Mouse (Mus musculus): ENCODE measurements around the gene Galnt9. TPM values are rescaled to one million over a fixed set of nuclear protein-coding genes. Genes with fewer than 3 reads are reported as not detected.

Gene Galnt9
- polyA plus RNA-seq, 1 experiment from 2014 or later, result 0.13 TPM

GRCm38 (mm10) chr5:110506856-110507255 is 37.3 kb upstream of the Galnt9 start:
- no peak overlapping the region for H3K4me3 ChIP-seq (ENCODE audit: low read length)
- H3K27me3 ChIP-seq (ENCODE audit: control insufficient read depth, insufficient read depth, low read length), result 0 out of 2 replicates have a peak, but pooled peaks cover 2% of the 10 kb centered on the region
- no peak for ATAC-seq (replicated peaks; ENCODE audit: extremely low read depth, insufficient read depth, low FRiP score)
- no peak overlapping the region for H3K9ac ChIP-seq (ENCODE audit: low read length)
- H3K36me3 ChIP-seq (ENCODE audit: control insufficient read depth, insufficient read depth), result no peaks in the 10 kb centered on the region
- H3K27ac ChIP-seq (ENCODE audit: low read length), result no peak overlapping the region
- H3K4me1 ChIP-seq (ENCODE audit: control insufficient read depth, insufficient read depth, low read length), result peaks cover 3% of the 10 kb centered on the region; the same call in 1 of the 2 replicates
- H3K9me3 ChIP-seq (replicated peaks; ENCODE audit: control insufficient read depth, low read length), result no peaks in the 10 kb centered on the region
- no peak overlapping the region for H3K4me2 ChIP-seq (ENCODE audit: low read depth, low read length)
- WGBS, result 69% methylated on average over 3 of the region's 3 CpGs

GRCm38 (mm10) chr5:110507943-110508342 is 36.2 kb upstream of the Galnt9 start:
- Histone ChIP-seq H3K27me3 (ENCODE audit: control insufficient read depth, insufficient read depth, low read length) (0 out of 2 replicates have a peak, but pooled peaks cover 2% of the 10 kb centered on the region), H3K36me3 (ENCODE audit: control insufficient read depth, insufficient read depth) (no peaks in the 10 kb centered on the region), H3K4me1 (ENCODE audit: control insufficient read depth, insufficient read depth, low read length) (peaks cover 3% of the 10 kb centered on the region; the same call in 1 of the 2 replicates), H3K4me2 (ENCODE audit: low read depth, low read length) (no peak overlapping the region), H3K9me3 (replicated peaks; ENCODE audit: control insufficient read depth, low read length) (no peaks in the 10 kb centered on the region), H3K9ac (ENCODE audit: low read length) (no peak overlapping the region), H3K27ac (ENCODE audit: low read length) (no peak overlapping the region), H3K4me3 (ENCODE audit: low read length) (no peak overlapping the region)
- 85% methylated on average over 3 of the region's 3 CpGs for WGBS
- no peak for ATAC-seq (replicated peaks; ENCODE audit: extremely low read depth, insufficient read depth, low FRiP score)

- 75% methylated on average over 6 of the region's 6 CpGs for WGBS
- no peak overlapping the region for H3K4me2 ChIP-seq (ENCODE audit: low read depth, low read length)
- no peak for ATAC-seq (replicated peaks; ENCODE audit: extremely low read depth, insufficient read depth, low FRiP score)
- 0 out of 2 replicates have a peak, but pooled peaks cover 2% of the 10 kb centered on the region for H3K27me3 ChIP-seq (ENCODE audit: control insufficient read depth, insufficient read depth, low read length)
- H3K4me3 ChIP-seq (ENCODE audit: low read length), result no peak overlapping the region
- H3K9ac ChIP-seq (ENCODE audit: low read length), result no peak overlapping the region
- H3K36me3 ChIP-seq (ENCODE audit: control insufficient read depth, insufficient read depth), result no peaks in the 10 kb centered on the region
- no peaks in the 10 kb centered on the region for H3K9me3 ChIP-seq (replicated peaks; ENCODE audit: control insufficient read depth, low read length)
- H3K27ac ChIP-seq (ENCODE audit: low read length), result no peak overlapping the region
- H3K4me1 ChIP-seq (ENCODE audit: control insufficient read depth, insufficient read depth, low read length), result peaks cover 3% of the 10 kb centered on the region; the same call in 1 of the 2 replicates
Observed at GRCm38 (mm10) chr5:110510357-110510756, 33.8 kb upstream of the Galnt9 start.

- ATAC-seq (replicated peaks; ENCODE audit: extremely low read depth, insufficient read depth, low FRiP score), result no peak
- Histone ChIP-seq H3K4me1 (ENCODE audit: control insufficient read depth, insufficient read depth, low read length) (no peaks in the 10 kb centered on the region), H3K9me3 (replicated peaks; ENCODE audit: control insufficient read depth, low read length) (no peaks in the 10 kb centered on the region), H3K4me2 (ENCODE audit: low read depth, low read length) (no peak overlapping the region), H3K27me3 (ENCODE audit: control insufficient read depth, insufficient read depth, low read length) (peaks cover 7% of the 10 kb centered on the region), H3K36me3 (ENCODE audit: control insufficient read depth, insufficient read depth) (no peaks in the 10 kb centered on the region), H3K4me3 (ENCODE audit: low read length) (no peak overlapping the region), H3K27ac (ENCODE audit: low read length) (no peak overlapping the region), H3K9ac (ENCODE audit: low read length) (no peak overlapping the region)
- WGBS, result 73% methylated on average over 4 of the region's 4 CpGs
Observed at GRCm38 (mm10) chr5:110513791-110514190, 30.4 kb upstream of the Galnt9 start.

GRCm38 (mm10) chr5:110514694-110515093 is 29.5 kb upstream of the Galnt9 start:
- Histone ChIP-seq H3K27me3 (ENCODE audit: control insufficient read depth, insufficient read depth, low read length) (peaks cover 7% of the 10 kb centered on the region), H3K36me3 (ENCODE audit: control insufficient read depth, insufficient read depth) (no peaks in the 10 kb centered on the region), H3K9ac (ENCODE audit: low read length) (no peak overlapping the region), H3K4me1 (ENCODE audit: control insufficient read depth, insufficient read depth, low read length) (no peaks in the 10 kb centered on the region), H3K9me3 (replicated peaks; ENCODE audit: control insufficient read depth, low read length) (no peaks in the 10 kb centered on the region), H3K27ac (ENCODE audit: low read length) (no peak overlapping the region), H3K4me2 (ENCODE audit: low read depth, low read length) (no peak overlapping the region), H3K4me3 (ENCODE audit: low read length) (no peak overlapping the region)
- no peak for ATAC-seq (replicated peaks; ENCODE audit: extremely low read depth, insufficient read depth, low FRiP score)
- 65% methylated on average over 3 of the region's 3 CpGs for WGBS

- Histone ChIP-seq H3K36me3 (ENCODE audit: control insufficient read depth, insufficient read depth) (no peaks in the 10 kb centered on the region), H3K27ac (ENCODE audit: low read length) (no peak overlapping the region), H3K4me1 (ENCODE audit: control insufficient read depth, insufficient read depth, low read length) (no peaks in the 10 kb centered on the region), H3K9me3 (replicated peaks; ENCODE audit: control insufficient read depth, low read length) (no peaks in the 10 kb centered on the region), H3K4me3 (ENCODE audit: low read length) (no peak overlapping the region), H3K27me3 (ENCODE audit: control insufficient read depth, insufficient read depth, low read length) (peaks cover 7% of the 10 kb centered on the region), H3K4me2 (ENCODE audit: low read depth, low read length) (no peak overlapping the region), H3K9ac (ENCODE audit: low read length) (no peak overlapping the region)
- no peak for ATAC-seq (replicated peaks; ENCODE audit: extremely low read depth, insufficient read depth, low FRiP score)
- WGBS, result 68% methylated on average over 4 of the region's 4 CpGs
Observed at GRCm38 (mm10) chr5:110516390-110516789, 27.8 kb upstream of the Galnt9 start.

- no peak for ATAC-seq (replicated peaks; ENCODE audit: extremely low read depth, insufficient read depth, low FRiP score)
- Histone ChIP-seq H3K4me3 (ENCODE audit: low read length) (no peak overlapping the region), H3K27me3 (ENCODE audit: control insufficient read depth, insufficient read depth, low read length) (peaks cover 7% of the 10 kb centered on the region), H3K27ac (ENCODE audit: low read length) (no peak overlapping the region), H3K9ac (ENCODE audit: low read length) (no peak overlapping the region), H3K9me3 (replicated peaks; ENCODE audit: control insufficient read depth, low read length) (no peaks in the 10 kb centered on the region), H3K4me2 (ENCODE audit: low read depth, low read length) (no peak overlapping the region), H3K4me1 (ENCODE audit: control insufficient read depth, insufficient read depth, low read length) (no peaks in the 10 kb centered on the region), H3K36me3 (ENCODE audit: control insufficient read depth, insufficient read depth) (no peaks in the 10 kb centered on the region)
- WGBS, result 42% methylated on average over 14 of the region's 14 CpGs
Observed at GRCm38 (mm10) chr5:110518086-110518783, 25.9 kb upstream of the Galnt9 start.

GRCm38 (mm10) chr5:110520974-110521373 is 23.2 kb upstream of the Galnt9 start:
- Histone ChIP-seq H3K27ac (ENCODE audit: low read length) (no peak overlapping the region), H3K27me3 (ENCODE audit: control insufficient read depth, insufficient read depth, low read length) (peaks cover 7% of the 10 kb centered on the region), H3K4me1 (ENCODE audit: control insufficient read depth, insufficient read depth, low read length) (no peaks in the 10 kb centered on the region), H3K4me3 (ENCODE audit: low read length) (no peak overlapping the region), H3K4me2 (ENCODE audit: low read depth, low read length) (no peak overlapping the region), H3K9ac (ENCODE audit: low read length) (no peak overlapping the region), H3K36me3 (ENCODE audit: control insufficient read depth, insufficient read depth) (no peaks in the 10 kb centered on the region), H3K9me3 (replicated peaks; ENCODE audit: control insufficient read depth, low read length) (no peaks in the 10 kb centered on the region)
- ATAC-seq (replicated peaks; ENCODE audit: extremely low read depth, insufficient read depth, low FRiP score), result no peak
- WGBS, result 78% methylated on average over 4 of the region's 4 CpGs

- 44% methylated on average over 7 of the region's 7 CpGs for WGBS
- peaks cover 7% of the 10 kb centered on the region for H3K27me3 ChIP-seq (ENCODE audit: control insufficient read depth, insufficient read depth, low read length)
Observed at GRCm38 (mm10) chr5:110521822-110522221, 22.3 kb upstream of the Galnt9 start.

More at GRCm38 (mm10) chr5:110521822-110522221, 22.3 kb upstream of the Galnt9 start:
- Histone ChIP-seq H3K4me1 (ENCODE audit: control insufficient read depth, insufficient read depth, low read length) (no peaks in the 10 kb centered on the region), H3K9me3 (replicated peaks; ENCODE audit: control insufficient read depth, low read length) (no peaks in the 10 kb centered on the region), H3K4me3 (ENCODE audit: low read length) (no peak overlapping the region), H3K4me2 (ENCODE audit: low read depth, low read length) (no peak overlapping the region), H3K9ac (ENCODE audit: low read length) (no peak overlapping the region), H3K27ac (ENCODE audit: low read length) (no peak overlapping the region), H3K36me3 (ENCODE audit: control insufficient read depth, insufficient read depth) (no peaks in the 10 kb centered on the region)
- no peak for ATAC-seq (replicated peaks; ENCODE audit: extremely low read depth, insufficient read depth, low FRiP score)

Data from heart, embryonic 16.5 days (tissue).